Mouse (Mus musculus) spleen, adult 18-20 months (tissue): ENCODE results near the gene Tmem50b.
A peak's percentile ranks its signal among the peaks of the same experiment; 100 is the strongest.

Experiments
- DNase-seq, 2 experiments: peaks; one replicate each; pipeline ENCODE4 v3.0.0; 2022; ENCODE audit warnings: mixed read lengths in 2 of 2

Tmem50b gene

DNA sequence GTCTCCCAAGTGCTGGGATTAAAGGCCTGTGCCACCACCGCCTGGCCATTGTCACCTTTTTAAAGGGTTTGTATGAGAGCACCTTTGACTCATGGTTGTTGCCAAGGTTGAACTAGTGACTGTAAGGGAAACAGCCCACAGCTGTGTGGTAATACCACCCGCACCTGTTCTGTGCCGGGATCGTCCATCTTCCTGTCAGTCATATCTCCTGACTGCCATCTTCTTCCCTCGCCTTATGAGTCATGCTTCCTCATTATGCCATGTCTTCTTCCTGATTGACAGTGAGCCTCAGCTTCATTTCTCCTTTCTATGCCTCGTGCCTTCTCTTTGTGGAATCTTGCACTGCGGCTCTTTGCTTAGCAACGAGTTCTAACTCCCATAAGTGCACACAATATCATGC is 9.4 kb upstream of the Tmem50b start:
- DNase-seq = no peak

DNA sequence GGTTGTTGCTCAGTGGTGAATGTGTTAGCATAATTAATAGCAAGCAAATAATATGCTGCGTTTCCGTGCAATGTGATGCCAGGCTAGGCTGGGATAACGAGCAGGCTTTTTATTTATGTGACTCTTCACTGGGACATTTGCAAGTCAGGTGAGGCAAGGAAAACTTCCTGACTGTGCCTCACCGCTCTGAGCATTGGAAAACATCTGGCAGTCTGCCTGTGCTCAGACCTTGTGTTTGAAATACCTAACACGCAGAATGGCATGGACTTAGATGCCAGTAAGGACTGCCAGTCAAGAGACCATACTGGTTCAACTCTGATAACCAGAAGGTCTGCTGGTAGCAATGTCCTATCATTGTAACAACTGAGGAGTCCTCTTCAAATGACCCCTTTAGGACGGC is 7.6 kb upstream of the Tmem50b start:
- DNase-seq = no peak

DNA sequence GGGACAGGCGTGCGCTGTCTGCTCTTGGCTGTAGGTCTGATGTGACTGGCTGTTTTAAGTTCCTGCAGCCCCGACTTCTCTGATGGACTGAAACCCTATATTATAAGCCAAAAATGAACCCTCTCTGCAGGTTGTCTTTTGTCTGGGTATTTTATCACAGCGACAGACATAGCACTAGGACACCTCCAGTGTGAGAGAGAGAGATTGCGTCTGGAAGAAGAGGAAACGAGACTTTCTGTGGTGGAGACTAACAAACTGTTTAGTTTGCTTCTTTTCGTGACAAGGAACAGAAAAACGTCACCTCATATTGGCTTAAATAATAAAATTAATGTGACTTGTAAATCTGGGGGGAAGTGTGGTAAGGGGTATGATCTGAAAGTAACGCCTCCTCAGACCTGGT is 4.1 kb upstream of the Tmem50b start:
- DNase-seq = no peak

DNA sequence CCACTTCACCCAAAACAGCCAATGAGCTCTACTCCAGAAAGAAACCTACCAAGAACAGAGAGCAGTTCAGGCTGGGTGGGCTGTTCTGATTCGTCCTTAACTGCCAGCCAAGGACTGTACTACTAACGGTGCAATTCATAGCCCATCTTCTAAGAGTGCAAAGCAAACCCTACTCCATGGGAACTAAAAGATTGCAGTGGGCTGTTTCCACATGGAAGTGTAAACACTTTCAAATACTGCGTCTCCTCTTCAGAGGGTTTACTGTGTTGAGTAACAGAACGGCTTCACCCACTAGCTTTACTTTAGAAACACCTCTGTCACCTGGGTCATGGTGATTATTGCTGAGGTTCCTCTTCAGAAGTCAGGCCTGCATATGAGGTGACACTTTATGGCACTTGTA is 3.5 kb upstream of the Tmem50b start:
- DNase-seq = no peak

DNA sequence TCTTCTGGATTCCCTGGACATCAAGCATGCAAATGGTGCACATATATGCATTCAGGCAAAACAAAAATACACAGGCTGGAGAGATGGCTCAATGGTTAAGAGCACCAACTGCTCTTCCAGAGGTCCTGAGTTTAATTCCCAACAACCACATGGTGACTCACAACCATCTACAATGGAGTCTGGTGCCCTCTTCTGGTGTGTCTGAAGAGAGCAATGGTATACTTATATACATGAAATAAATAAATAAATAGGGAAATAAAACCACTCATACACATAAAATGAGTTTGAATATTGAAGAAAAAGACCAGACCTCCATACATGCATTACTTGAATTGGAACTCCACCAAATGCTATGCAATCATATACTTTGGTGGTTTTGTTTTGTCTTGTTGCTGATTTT is 1.6 kb upstream of the Tmem50b start:
- DNase-seq = no peak

DNA sequence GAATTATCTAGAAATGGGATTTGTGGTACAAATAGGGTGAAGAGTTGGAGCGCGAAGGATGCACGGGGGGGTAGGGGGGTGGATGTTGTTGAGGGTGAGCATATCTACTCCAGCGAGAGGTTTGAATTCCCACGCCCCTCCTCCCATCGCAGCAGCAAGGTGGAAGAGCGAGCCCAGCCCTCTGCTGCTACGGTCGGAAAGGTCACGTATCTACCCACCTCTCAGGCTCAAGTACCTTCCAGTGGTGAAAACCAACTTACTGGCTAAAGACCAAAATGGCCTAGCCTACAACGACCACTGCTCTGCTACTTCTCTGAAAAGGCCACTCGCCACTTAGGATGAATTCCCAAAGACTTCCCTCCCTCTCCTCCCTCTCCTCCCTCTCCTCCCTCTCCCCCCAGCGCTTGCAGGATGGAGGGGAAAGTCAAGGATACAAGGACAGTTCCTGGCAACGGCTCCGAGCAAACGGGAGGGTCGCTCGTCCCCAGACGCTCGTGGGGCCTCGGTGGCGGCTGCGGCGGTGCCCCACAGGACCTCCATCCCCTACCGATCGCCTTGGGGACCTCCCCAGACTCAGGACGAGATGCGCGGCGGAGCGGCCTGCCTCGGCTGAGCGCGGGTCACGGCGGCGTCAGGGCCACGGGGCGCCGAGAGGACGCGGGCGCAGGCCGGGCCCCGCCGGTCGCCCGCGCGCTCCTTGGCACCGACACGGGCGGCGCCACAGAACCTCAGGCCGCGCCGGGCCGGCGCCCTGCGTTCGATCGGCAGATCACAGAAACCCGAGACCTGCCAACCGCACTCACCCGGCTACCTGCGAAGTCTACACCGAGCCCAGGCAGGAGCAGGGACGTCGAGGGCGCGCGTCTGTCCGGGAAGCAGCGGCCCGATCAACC is 575 bp downstream of the Tmem50b start:
- peak in 1 of 2 experiments; percentile 28 for DNase-seq

DNA sequence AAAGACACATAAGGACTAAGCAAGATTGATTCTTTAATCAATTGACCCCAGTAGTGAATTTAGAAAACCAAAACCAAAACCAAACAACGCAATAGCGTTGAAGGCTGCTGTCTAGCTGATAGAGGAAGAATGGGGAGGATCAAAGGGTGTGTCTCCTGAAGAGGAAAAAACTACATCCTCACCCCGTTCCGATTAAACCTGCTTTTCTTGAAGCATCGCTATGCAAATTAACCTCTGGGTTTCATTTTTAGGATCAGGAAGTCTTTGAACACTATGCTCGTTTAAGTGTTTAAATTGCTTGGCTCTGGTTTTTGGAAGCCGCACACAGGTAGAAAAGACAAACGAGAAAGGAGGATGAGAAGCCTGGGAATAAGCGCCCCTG is 1.2 kb downstream of the Tmem50b start:
- no peak for DNase-seq

DNA sequence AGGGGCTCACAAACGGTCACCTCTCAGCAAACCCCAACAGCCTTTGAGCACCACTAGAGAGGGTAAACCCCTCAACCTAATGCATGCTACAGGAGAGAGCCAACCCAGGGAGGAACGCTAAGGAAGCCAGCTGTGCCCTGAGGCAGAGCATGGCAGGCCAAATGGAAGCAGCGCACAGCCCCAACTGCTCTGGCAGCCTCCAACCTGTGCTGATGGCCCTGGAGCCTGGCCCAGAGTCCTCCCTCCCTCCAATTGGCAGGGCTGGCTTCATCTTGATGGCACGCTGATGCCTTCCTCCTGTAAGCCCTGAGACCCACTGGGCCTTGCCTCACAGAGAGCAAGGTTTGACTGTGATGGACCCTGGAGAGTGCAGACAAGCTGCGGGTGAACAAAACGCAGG is 2.5 kb downstream of the Tmem50b start:
- no peak for DNase-seq

DNA sequence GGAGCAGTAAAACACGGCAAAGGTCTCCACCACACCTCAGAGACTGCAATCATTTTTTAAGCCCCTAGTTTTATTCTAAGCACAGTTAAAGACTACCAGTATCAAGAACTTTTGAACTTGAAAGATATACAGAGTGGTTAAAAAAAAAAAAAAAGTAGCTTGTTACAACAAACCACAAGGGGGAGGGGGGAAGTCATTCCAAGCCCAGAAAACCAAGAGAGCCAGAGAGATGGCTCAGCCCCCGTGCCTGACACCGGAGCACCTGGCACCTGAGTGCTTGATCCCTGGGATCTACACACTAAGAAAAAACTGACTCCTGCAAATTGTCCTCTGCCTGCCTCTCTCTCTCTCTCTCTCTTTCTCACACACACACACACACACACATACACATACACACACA is 4.3 kb downstream of the Tmem50b start:
- DNase-seq = no peak

DNA sequence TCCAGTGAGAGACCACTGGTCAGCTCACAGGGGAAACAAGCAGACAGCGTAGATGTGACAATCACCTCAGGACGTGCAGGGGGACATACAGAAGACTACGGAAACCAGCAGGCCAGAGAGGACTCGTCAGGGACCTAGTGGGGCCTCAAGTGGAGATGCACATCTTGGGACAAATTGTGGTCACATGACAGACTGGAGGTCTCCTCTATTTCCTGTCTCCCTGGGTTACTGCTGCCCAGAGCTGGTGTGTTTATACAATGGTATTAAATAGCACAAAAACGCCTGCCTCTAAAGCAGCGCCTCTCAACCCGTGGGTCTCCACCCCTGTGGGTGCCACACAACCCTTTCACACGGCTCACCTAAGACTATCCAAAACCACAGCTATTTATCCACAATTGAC is 5.4 kb downstream of the Tmem50b start:
- no peak for DNase-seq

DNA sequence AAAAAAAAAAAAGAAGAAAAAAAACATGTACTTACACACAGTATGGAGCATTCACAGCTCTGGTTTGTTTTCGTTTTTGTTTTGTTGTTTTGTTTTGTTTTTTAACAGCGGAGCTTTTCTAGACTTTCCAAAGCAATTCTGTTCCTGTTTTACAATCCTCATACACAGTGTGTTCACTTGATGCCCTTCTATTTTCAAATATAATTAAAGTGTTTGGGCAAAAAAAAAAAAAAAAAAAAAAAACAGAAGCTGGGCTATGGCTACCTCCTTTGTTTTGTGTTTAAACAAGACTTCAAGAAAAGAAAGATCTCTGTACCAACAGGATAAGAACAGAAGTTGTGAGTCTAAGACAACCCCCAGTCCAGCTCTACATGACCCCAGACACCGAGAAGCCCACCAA is 8.9 kb downstream of the Tmem50b start:
- DNase-seq = no peak

DNA sequence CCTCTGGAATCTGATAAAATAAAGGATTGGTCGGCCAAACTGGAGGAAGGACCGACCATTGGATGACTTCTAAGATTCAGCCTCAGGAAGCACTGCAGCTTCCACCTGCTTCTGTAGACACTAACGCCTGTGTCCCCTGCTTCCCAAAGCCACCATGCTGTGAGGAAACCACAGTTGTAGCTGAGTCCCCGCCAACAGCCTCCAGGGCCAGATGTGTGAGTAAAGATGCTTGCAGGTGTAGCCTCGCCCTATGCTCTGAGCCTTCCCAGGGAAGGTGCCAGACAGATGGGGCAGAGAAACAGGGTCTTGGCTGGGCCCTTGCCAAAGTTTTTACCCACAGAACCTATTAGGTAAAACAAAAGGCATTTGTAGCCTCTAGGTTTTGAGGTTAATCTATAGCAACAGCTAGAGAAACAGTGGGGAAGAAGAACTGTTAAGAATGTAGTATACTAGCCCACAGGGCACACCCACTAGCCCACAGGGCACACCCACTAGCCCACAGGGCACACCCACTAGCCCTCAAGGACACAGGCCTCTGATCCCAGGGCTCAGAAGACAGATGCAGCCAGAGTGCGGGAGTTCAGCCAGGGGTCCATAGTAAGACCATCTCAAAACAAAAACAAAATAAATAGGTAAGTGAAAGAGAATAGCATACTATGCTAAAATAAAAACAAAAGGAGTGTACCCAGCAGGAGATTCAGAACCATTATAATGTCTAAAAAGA is 9.7 kb downstream of the Tmem50b start:
- DNase-seq = no peak

DNA sequence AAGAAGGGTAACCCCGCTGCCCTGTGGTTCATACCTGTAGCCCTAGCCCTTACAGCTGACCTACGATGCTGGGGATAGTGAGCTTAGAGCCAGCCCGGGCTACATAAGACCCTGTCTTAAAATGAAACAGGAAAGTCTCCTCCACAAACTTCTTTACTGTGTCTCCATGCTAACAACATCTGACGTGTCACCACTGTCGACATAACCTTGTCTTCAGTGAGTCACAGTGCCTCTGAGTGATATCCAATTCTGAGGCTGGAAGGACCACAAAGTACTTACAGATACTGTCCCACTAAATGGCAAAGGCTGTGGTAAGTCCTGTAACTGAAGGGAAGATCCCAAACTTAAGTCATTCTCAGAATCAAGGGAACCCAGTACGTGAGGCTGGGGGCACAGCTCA is 11.4 kb downstream of the Tmem50b start:
- DNase-seq = no peak

DNA sequence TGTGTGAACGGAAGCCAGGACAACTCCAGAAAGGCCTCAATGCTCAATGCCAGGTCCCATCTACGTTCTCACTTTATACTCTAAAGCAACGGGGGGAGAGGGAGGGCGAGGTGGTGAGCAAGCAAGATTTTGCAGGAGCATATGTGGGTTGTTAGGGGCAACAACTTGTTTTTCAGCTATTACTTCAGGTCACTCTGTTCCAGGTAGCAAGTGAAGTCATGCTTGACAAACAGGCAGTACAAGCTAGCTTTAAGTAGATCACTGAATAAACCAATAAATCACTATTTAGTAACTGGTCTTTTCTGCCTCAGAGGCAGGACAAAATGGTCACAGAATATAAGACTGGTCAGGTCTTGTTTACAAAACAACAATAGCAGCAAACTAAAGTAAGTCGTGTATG is 12.0 kb downstream of the Tmem50b start:
- DNase-seq = no peak

DNA sequence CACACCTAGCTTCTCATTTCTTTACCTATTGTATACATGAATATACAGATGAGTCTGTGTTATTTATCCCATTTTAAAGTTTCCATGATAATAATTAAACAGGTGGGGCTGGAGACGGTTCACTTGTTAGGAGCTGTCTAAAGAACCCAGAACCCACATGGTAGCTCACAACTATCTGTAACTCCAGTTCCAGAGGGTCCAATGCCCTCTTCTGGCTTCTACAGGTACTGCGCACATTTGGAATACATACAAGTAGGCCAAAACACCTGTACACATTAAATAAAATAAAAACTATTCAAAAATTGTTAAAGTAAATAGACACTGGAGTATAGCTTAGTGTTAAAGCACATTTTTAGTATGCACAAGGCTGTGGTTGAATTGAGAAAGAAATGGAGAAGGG is 15.3 kb downstream of the Tmem50b start:
- peak in 1 of 2 experiments; percentile 57 for DNase-seq

DNA sequence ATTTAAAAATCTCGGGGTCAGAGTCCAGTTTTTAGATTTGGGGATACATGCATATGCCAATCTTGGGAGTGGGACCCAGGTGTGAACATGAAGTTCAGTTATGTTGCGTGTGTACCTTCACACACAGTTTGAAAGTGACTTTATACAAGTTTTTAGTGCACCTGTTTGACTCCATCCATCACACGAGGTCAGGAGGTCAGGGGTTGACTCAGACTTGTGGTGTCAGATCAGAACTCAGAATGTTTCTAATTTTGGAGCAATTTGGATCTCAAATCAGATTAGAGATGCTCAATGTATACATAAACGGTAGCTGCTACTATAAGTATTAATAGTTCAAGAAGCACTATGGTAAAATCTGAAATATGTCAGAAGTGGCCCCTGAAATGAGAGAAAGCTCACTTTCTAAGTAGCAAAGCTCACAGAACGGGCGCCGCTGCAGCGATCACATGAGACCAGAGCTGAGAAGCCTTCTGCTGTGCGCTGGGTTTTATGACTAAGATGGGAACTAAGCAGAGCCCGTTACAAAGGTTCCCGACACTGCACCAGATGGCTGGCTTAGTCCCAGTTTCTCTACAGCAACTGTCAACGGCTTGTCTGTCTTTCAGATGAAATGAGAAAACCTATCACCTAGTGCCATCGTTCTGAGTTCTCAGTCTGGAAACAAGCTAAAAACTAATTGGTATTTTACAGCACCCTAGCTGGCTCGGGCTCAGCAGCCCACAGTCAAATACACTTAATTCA is 18.4 kb downstream of the Tmem50b start:
- no peak for DNase-seq

DNA sequence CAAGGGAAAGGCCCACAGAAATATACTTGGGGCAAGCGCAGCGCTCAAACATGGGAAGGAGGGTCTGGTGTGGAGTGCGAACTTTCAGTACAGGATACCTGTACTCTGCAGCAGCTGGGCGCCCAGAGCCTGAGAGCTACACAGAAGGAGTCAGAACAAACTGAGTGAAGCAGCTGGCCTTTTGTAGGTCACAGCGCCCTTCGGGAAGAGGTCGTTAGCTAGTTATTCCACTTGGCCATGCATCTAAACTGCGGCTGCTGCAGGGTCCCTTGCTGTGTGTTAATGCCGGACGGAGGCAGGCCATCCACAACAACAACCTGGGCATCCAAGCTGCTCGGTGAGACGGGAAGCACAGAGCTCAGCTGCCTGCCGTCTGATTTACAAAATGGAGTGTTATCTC is 22.4 kb downstream of the Tmem50b start:
- DNase-seq = no peak

DNA sequence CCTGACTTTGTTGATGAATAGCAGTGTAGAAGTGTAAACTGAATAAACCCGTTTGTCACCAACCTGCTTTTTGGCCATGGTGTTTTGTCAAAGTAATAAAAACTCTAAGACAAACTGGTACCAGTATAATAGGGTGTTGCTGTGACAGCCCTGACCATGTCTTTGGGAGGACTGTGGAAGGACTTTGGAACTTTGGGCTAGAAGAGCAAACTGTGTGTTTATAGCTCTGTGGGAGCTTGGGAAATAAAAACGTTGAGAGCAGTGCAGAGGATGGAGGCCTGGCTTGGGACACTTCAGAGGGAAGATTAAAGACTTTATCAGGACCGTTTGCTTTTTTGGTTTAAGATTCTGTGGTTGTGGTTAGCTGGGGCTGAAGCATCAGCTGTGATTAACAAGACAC is 26.5 kb downstream of the Tmem50b start:
- no peak for DNase-seq

DNA sequence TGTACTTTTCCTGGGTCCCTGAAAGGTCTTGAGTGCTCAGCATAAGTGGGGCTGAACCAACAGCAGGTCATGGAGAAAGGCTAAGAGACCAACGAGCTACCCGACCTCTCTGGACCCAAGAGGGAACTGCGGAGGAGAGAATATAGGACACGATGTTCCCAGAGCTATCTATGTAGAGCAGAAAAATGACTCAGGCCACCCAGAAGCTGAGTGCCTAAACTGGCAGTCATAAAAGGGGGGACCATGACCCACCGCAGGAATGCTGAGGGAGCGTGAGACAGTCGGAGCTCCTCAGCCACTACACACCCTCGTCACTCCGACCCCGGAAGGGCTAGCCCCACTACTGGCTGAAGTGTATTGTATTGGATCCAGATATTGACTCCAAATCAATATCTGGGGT is 28.6 kb downstream of the Tmem50b start:
- DNase-seq = no peak

DNA sequence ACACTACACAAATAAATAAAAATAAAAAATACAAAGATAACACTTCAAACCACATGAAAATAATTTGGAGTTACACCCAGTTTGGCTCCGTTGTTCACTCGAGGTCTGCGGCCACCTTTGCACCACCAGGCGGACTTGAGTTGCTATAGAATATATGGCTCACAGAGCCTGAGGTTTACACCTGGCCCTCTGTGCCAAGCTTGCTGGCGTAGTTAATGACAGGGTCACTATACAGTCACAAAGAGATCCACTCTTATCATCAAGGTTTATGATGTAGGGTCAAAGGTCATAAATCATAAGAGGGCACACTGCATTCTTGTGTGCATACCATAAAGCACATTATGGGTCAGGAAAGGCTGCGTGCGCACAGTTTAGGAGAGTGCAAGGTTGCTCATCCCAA is 31.6 kb downstream of the Tmem50b start:
- no peak for DNase-seq

DNA sequence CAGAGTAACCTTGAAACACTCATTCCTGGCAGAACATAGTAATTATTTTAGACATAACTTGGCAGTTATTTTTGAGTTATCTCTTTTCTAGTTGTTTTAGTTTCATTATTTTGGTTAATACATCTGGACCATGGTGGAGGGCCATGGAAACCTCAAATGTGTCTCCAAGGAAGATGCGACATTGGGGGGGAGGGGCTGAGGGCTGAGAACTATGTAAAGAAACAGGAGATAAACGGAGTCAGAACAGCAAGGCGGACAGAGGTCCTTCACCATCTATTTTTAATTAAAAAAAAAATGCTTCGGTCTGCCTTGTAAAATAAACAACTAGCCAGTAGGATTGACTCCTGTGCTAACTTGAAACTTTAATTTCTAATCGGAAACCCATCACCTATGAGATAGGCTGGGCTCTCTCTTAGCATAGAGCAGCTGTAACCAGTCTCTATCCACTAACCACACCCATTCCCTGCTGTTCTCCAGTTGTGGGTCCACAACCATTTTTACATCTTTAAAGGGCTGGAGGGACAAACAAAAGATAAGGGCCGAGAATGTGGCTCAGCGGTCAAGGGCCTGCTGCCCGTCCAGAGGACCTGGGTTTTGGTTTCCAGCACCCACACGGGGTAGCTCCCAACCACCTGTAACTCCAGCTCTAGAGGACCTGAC is 32.2 kb downstream of the Tmem50b start:
- no peak for DNase-seq

DNA sequence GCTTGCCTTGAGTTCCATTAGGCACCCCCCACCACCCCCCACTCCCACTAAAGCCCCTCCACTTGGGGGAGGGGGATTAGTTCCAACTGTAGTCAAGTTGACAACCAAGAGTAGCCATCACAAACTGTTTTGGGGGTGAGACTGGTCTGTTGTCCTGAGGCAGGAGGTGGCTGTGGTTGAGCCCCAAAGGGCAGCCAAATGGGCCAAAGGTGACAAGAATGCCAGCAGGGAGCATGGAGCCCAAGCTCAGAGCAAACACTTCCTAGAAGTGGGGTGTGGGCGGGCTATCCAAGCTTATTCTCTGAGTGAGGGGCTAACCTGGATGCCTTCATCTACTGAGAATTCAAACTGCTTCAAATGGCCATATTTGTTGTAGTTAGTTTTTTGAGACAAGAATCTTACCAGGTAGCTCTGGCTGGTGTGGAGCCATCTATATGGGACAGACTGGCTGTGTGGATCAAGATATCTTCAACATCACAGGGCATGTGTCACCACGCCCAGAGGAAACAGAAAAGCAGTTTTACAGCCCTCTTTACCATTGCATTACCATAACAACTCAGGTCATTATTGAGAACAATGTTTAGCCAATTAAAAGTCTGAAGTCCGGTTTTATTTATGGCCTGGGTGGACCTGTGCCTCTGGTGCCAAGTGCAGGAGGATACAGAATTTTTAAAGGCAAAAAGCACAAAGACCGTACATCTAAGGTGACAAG is 32.9 kb downstream of the Tmem50b start:
- no peak for DNase-seq
